Mouse (Mus musculus) stomach, embryonic 15.5 days (tissue): ENCODE results near the gene Wdr59. TPM values are rescaled to one million over a fixed set of nuclear protein-coding genes. Genes with fewer than 3 reads are reported as not detected.
A peak's percentile ranks its signal among the peaks of the same experiment; 100 is the strongest.

Experiments
- ATAC-seq: fragments of 200-750 bp; cut with Nextera tagmentation; 2 replicates; pipeline ENCODE4 v1.8.0; 2017; ENCODE audit warnings: low read depth, moderate number of reproducible peaks, moderate TSS enrichment; ENCODE audit not compliant: insufficient read depth, low FRiP score
- H3K27ac ChIP-seq: fragments of 300-500 bp; sonication (generic); 2 replicates; pipeline ENCODE4 v1.5.1; 2015; ENCODE audit warnings: mild to moderate bottlenecking, inconsistent platforms
- H3K27me3 ChIP-seq: fragments of 300-500 bp; sonication (generic); replicated peaks from 2 replicates; pipeline ENCODE4 v1.6.1; 2015; ENCODE audit warnings: inconsistent platforms
- H3K36me3 ChIP-seq: fragments of 300-500 bp; sonication (generic); 2 replicates; pipeline ENCODE4 v1.6.1; 2015; ENCODE audit warnings: inconsistent platforms
- H3K4me1 ChIP-seq: fragments of 300-500 bp; sonication (generic); 2 replicates; pipeline ENCODE4 v1.6.1; 2015; ENCODE audit warnings: inconsistent platforms
- H3K4me2 ChIP-seq: fragments of 300-500 bp; sonication (generic); 2 replicates; pipeline ENCODE4 v1.6.1; 2015; ENCODE audit warnings: mild to moderate bottlenecking, inconsistent platforms
- H3K4me3 ChIP-seq: fragments of 300-500 bp; sonication (generic); replicated peaks from 2 replicates; pipeline ENCODE4 v1.5.1; 2015; ENCODE audit warnings: inconsistent platforms
- H3K9ac ChIP-seq: fragments of 300-500 bp; sonication (generic); 2 replicates; pipeline ENCODE4 v1.6.1; 2015; ENCODE audit warnings: inconsistent platforms
- H3K9me3 ChIP-seq: fragments of 300-500 bp; sonication (generic); 2 replicates; pipeline ENCODE4 v1.6.1; 2016; ENCODE audit warnings: inconsistent platforms
- WGBS: fragments of 180-500 bp; shearing (Covaris S2); methylation state at CpG from one replicate; pipeline ENCODE4 v1.1.7; 2015; 5-methylcytosine and 5-hydroxymethylcytosine counted together
- polyA plus RNA-seq: library from polyadenylated mRNA; unstranded; fragments of >200 nt; fragmentation: Nextera tagmentation; extraction: Ambion mirVana; gene quantifications from 2 replicates; pipeline ENCODE4 v1.2.1, GENCODE M21; 2015

Wdr59 gene
- polyA plus RNA-seq, 1 experiment from 2014 or later: 5.5 TPM

DNA sequence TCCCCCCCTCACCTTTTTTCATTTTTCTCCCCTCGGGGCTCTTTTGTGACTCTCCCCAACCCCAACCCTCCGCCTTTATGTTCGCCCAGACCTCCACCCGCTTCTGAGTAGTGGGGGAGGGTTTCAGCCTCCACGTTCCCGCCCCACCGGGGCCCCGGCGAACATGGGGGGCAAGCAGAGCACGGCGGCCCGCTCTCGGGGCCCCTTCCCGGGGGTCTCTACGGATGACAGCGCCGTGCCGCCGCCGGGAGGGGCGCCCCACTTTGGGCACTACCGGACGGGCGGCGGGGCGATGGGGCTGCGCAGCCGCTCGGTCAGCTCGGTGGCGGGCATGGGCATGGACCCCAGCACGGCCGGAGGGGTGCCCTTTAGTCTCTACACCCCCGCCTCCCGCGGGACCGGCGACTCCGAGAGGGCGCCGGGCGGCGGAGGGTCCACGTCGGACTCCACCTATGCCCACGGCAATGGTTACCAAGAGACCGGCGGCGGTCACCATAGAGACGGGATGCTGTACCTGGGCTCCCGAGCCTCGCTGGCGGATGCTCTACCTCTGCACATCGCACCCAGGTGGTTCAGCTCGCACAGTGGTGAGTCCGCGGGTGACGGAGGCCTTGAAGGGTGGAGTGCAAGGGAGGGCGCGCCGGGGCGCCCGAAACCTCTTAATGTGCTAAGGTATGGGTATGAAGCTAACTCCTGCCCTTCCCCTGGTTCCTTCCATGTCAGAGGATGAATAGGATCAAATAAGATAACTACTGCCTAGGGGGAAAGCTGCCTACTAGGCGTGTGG, 15.3 kb upstream of the Wdr59 start:
- peak overlapping the region; percentile 94 for H3K4me3 ChIP-seq
- peak overlapping the region; percentile 93 for H3K9ac ChIP-seq
- no peaks in the 10 kb centered on the region for H3K9me3 ChIP-seq
- H3K36me3 ChIP-seq: no peaks in the 10 kb centered on the region
- ATAC-seq: peak; percentile 30; the same call in 1 of the 2 replicates
- WGBS: under 1% methylated on average over 59 of the region's 64 CpGs
- peak overlapping the region; percentile 91 for H3K27ac ChIP-seq
- no peaks in the 10 kb centered on the region for H3K27me3 ChIP-seq
- H3K4me2 ChIP-seq: peak overlapping the region; percentile 83
- peaks cover 31% of the 10 kb centered on the region for H3K4me1 ChIP-seq

DNA sequence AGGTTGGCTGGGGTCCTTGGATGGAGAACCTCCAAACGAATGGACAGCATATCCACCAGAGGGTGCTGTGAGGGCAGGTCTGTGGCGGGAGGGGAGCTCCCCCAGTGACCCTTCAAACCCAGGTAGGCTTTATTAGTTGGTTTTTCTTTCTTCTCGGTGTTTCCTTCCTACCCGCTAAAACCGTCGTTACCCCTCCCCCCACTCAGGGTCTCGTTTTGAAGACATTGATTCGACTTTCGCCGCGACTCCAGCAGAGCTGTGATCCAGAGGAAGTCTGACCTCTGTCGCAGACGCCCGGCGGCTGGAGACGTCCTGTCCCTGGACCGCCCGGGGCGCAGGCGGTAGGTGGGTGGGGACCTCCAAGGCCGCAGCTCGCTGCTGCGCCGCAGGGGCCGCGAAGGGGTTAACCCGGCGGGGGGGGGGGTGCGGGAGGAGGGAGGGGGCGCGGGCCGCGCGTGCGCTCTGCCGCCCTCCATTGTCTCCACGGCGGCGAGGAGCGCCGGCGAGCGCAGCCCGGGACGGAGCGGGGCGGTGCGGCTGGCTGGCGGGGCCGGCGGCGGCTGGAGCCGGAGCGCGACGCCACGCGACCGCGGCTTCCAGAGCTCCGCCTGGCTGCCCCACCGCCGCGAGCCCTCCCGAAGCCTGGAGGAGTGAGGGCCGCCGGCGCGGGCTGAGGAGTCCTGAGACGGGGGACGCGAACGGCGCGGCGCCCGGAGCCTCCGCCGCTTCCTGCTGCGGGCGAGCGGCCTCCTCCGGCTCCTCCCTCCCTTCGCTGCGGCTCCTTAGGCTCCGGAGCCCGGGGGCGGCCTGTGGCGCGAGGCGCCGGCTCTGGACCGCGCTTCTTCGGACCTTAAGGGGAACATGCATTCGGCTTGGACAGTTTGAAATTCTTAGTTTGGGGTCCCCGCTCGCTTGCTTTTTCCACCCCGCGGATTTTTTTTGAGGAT, 14.4 kb upstream of the Wdr59 start, which contains the start of gene Znrf1:
Gene Znrf1, plus strand, starts transcription at position 67 of the 947 bp plus-strand sequence.
- peak within 1 kb of the TSS; percentile 93 for H3K9ac ChIP-seq
- H3K27ac ChIP-seq: peak within 1 kb of the TSS; percentile 91
- no peaks in the 10 kb centered on the region for H3K36me3 ChIP-seq
- H3K9me3 ChIP-seq: no peaks in the 10 kb centered on the region
- no peaks in the 10 kb centered on the region for H3K27me3 ChIP-seq
- whole genome bisulfite sequencing: under 1% methylated on average over 67 of the region's 100 CpGs
- peak within 1 kb of the TSS; percentile 83 for H3K4me2 ChIP-seq
- peak within 1 kb of the TSS; percentile 94 for H3K4me3 ChIP-seq
- peaks cover 31% of the 10 kb centered on the region for H3K4me1 ChIP-seq
- peak; percentile 88 for ATAC-seq

DNA sequence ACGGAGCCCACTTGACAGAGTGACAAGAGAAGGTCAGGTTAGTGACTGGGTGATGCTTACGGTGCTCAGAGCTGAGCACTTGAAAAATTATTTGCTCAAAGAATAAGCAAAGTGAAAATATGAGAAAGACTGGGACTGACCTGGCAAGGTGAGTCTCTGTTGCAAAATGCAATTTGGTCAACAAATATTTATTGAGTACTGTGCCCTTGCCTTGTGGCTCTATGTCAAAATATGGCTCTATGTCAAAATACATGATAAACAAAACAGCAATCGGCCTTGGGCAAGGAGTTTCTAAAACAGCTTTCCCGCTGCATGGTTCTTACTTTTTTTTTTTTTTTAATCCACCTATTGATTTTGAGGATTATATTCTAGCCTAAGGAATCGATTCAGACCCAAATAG, 13.6 kb upstream of the Wdr59 start:
- Histone ChIP-seq H3K4me2 (peak overlapping the region; percentile 83), H3K27me3 (no peaks in the 10 kb centered on the region), H3K4me3 (peak overlapping the region; percentile 94), H3K9me3 (no peaks in the 10 kb centered on the region), H3K27ac (no peak overlapping the region), H3K36me3 (no peaks in the 10 kb centered on the region), H3K9ac (no peak overlapping the region), H3K4me1 (peaks cover 23% of the 10 kb centered on the region; the same call in 1 of the 2 replicates)
- WGBS: 29% methylated on average over 5 of the region's 5 CpGs
- ATAC-seq: no peak

GRCm38 (mm10) chr8:111533503-111533902, 11.6 kb upstream of the Wdr59 start:
- no peak overlapping the region for H3K4me2 ChIP-seq
- no peaks in the 10 kb centered on the region for H3K27me3 ChIP-seq
- H3K4me1 ChIP-seq: peaks cover 12% of the 10 kb centered on the region; the same call in 1 of the 2 replicates
- no peak overlapping the region for H3K27ac ChIP-seq
- ATAC-seq: no peak
- H3K9me3 ChIP-seq: no peaks in the 10 kb centered on the region
- 69% methylated on average over 4 of the region's 4 CpGs for WGBS
- H3K4me3 ChIP-seq: no peak overlapping the region
- H3K36me3 ChIP-seq: no peaks in the 10 kb centered on the region
- H3K9ac ChIP-seq: no peak overlapping the region

- no peak overlapping the region for H3K9ac ChIP-seq
- no peaks in the 10 kb centered on the region for H3K9me3 ChIP-seq
- ATAC-seq: no peak
- H3K4me3 ChIP-seq: no peak overlapping the region
- H3K27ac ChIP-seq: no peak overlapping the region
- WGBS: 82% methylated on average over 17 of the region's 17 CpGs
- H3K4me2 ChIP-seq: no peak overlapping the region
- H3K4me1 ChIP-seq: no peaks in the 10 kb centered on the region
- no peaks in the 10 kb centered on the region for H3K36me3 ChIP-seq
- no peaks in the 10 kb centered on the region for H3K27me3 ChIP-seq
Observed at GRCm38 (mm10) chr8:111531621-111532020, 9.7 kb upstream of the Wdr59 start.

GRCm38 (mm10) chr8:111531191-111531590, 9.3 kb upstream of the Wdr59 start:
- WGBS: 68% methylated on average over 12 of the region's 12 CpGs

DNA sequence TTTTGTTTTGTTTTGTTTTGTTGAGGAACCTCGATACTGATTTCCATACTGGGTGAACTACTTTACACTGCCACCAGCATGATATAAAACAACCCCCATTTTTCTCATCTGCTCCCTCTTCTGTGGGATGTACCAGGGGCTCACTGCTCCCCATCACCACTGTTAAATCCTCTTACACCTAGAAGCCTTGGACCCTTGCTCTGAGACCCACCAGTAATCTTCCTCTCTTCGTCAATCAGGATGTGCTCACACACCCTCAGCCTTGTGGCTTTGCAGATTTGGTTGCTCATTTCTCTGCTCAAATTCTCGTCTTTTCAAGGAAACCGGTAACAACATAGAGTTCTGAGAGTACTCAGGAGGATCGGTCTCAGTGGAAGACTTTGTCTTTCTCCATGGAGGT, 6.2 kb upstream of the Wdr59 start:
- WGBS: 78% methylated on average over 5 of the region's 5 CpGs
- Histone ChIP-seq H3K9me3 (no peaks in the 10 kb centered on the region), H3K4me1 (no peaks in the 10 kb centered on the region), H3K4me2 (no peak overlapping the region), H3K36me3 (no peaks in the 10 kb centered on the region), H3K27ac (no peak overlapping the region), H3K9ac (no peak overlapping the region), H3K4me3 (no peak overlapping the region), H3K27me3 (no peaks in the 10 kb centered on the region)
- no peak for ATAC-seq

More at GRCm38 (mm10) chr8:111531191-111531590, 9.3 kb upstream of the Wdr59 start:
- Histone ChIP-seq H3K4me3 (no peak overlapping the region), H3K27ac (no peak overlapping the region), H3K4me1 (no peaks in the 10 kb centered on the region), H3K4me2 (no peak overlapping the region), H3K9me3 (no peaks in the 10 kb centered on the region), H3K27me3 (no peaks in the 10 kb centered on the region), H3K36me3 (no peaks in the 10 kb centered on the region), H3K9ac (no peak overlapping the region)
- no peak for ATAC-seq

GRCm38 (mm10) chr8:111527149-111527548, 5.3 kb upstream of the Wdr59 start:
- no peak for ATAC-seq
- WGBS: 70% methylated on average over 8 of the region's 8 CpGs
- H3K36me3 ChIP-seq: no peaks in the 10 kb centered on the region

DNA sequence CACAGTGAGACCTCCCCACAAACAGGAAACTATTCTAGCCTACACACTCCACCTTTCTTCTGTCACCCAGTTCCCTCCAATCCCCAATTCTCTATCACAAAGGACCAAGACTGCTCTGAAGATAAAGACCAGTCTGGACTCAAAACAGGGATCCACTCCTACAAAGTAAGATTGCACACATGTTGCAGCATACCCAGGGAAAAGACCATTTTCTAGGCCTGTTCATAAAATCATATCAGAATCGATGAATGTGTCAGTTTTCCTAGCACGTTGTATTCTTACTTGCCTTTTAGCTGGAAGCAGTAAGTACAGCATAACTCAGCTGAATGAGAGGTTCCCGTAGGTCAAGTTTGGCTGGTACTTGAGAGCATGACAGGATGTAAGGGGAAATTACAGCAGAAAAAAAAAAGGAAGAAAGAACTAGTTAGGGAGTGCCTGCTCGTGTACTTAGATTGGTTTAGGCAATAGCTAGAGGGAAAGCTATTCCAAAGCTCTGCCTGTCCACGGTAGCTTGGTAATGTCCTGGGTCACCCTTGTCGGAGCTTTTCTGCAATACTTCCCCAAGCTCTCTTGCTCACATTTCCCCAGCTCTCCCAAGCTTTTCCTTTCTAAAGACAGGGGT, 4.6 kb upstream of the Wdr59 start:
- 66% methylated on average over 6 of the region's 6 CpGs for WGBS
- H3K4me2 ChIP-seq: no peak overlapping the region
- no peaks in the 10 kb centered on the region for H3K4me1 ChIP-seq
- ATAC-seq: no peak
- H3K27ac ChIP-seq: no peak overlapping the region
- no peaks in the 10 kb centered on the region for H3K9me3 ChIP-seq
- no peak overlapping the region for H3K4me3 ChIP-seq
- H3K36me3 ChIP-seq: no peaks in the 10 kb centered on the region
- no peaks in the 10 kb centered on the region for H3K27me3 ChIP-seq
- no peak overlapping the region for H3K9ac ChIP-seq

More at GRCm38 (mm10) chr8:111527149-111527548, 5.3 kb upstream of the Wdr59 start:
- Histone ChIP-seq H3K27ac (no peak overlapping the region), H3K27me3 (no peaks in the 10 kb centered on the region), H3K4me1 (no peaks in the 10 kb centered on the region), H3K4me2 (no peak overlapping the region), H3K9ac (no peak overlapping the region), H3K9me3 (no peaks in the 10 kb centered on the region), H3K4me3 (no peak overlapping the region)

GRCm38 (mm10) chr8:111517466-111517865, 4.4 kb downstream of the Wdr59 start:
- H3K9me3 ChIP-seq: no peaks in the 10 kb centered on the region
- WGBS: 88% methylated on average over 2 of the region's 2 CpGs
- ATAC-seq: no peak

DNA sequence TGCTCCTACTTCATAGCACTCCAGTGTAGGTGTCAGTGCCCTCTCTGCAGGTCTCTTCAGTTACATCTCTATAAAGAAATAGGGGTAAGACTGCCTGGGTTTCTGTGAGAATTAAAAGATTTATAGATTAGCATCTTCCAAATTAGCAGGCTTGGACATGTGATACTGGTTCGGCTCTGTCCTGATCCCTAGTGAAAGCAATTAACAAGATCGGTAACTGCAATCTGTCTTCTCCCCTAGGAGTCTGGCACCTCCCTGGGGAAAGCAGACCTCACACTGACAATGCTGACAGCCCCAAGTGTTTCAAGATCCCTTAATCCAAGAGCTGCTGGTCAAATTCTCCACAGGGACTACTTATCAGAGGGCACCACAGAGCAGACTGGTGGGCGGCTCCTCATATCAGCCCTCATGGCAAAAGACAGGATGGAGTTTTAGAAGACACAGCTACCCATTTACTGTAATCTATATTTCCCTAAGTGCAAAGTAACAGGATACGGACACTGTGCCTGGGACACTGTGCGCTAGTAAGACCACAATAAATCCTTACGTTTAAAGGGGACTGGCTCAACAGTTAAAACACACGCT, 5.3 kb downstream of the Wdr59 start:
- 74% methylated on average over 7 of the region's 7 CpGs for WGBS
- H3K9me3 ChIP-seq: no peaks in the 10 kb centered on the region

More at GRCm38 (mm10) chr8:111517466-111517865, 4.4 kb downstream of the Wdr59 start:
- Histone ChIP-seq H3K4me2 (no peak overlapping the region), H3K36me3 (no peaks in the 10 kb centered on the region), H3K27ac (no peak overlapping the region), H3K4me1 (no peaks in the 10 kb centered on the region; the same call in 1 of the 2 replicates), H3K4me3 (no peak overlapping the region), H3K9ac (no peak overlapping the region), H3K27me3 (no peaks in the 10 kb centered on the region)

More for the DNA sequence above, 5.3 kb downstream of the Wdr59 start:
- ATAC-seq: no peak; the same call in 1 of the 2 replicates
- H3K36me3 ChIP-seq: no peaks in the 10 kb centered on the region
- H3K4me1 ChIP-seq: no peaks in the 10 kb centered on the region; the same call in 1 of the 2 replicates
- no peak overlapping the region for H3K4me2 ChIP-seq
- no peak overlapping the region for H3K9ac ChIP-seq
- H3K4me3 ChIP-seq: no peak overlapping the region
- no peaks in the 10 kb centered on the region for H3K27me3 ChIP-seq
- H3K27ac ChIP-seq: no peak overlapping the region
